Mouse (Mus musculus): ENCODE measurements around the gene 4933428G20Rik.

4933428G20Rik gene

GRCm38 (mm10) chr11:97532950-97533582 is 32.9 kb upstream of the 4933428G20Rik start:
- DNase-seq (ENCODE audit: low read depth, low spot score): no peak

DNA sequence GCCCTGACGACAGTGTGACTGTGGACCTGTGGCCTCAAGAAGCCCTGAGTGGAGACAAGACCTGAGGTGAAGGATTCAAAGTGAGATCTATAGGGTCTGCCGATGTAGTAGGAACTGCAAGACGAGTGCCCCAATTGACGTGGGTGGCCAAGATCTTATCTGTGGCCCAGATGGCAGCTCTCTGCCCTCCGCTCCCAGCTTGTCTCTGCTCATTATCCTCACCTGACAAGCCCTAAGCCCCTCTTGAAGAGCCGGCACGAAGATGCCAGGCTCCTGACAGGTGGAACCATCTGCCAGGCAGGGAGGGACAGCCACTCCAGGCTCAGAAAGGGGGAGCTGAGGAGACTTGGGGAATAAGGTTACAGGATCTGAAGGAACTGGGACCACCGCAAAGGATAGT is 32.2 kb upstream of the 4933428G20Rik start:
- no peak for DNase-seq (ENCODE audit: low read depth, low spot score)

- peak; percentile 84 for DNase-seq (ENCODE audit: low read depth, low spot score)
These were observed 31.5 kb upstream of the 4933428G20Rik start for GRCm38 (mm10) chr11:97531381-97532260.

- DNase-seq (ENCODE audit: low read depth, low spot score): no peak
These were observed 30.8 kb upstream of the 4933428G20Rik start for GRCm38 (mm10) chr11:97530961-97531360.

GRCm38 (mm10) chr11:97530069-97530468 is 29.9 kb upstream of the 4933428G20Rik start:
- no peak for DNase-seq (ENCODE audit: low read depth, low spot score)

DNA sequence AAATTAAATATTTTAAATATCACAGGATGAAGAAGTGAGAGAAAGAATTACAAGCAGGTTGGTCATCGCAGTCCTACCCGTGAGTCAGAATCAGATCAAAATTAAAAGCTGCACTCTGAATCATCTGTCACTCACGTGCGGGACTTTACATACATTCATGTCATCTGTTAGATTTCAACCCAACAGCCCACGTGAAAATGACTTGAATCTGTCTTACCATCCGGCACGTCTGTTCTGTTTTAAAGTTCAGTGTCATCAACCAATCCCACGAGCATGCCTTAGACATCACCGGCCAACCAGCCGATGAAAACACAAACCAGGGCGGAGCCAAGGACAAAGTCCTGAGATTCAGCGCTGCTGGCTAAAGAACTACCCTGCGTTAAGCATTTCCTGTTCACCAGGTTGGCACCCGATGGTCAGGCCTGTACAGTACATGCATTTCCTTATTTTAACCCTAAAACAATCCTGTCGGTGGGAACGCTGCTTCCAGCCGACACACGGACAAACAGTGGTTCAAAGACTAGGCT is 28.2 kb upstream of the 4933428G20Rik start:
- DNase-seq (ENCODE audit: low read depth, low spot score): no peak

- no peak for DNase-seq (ENCODE audit: low read depth, low spot score)
These were observed 25.2 kb upstream of the 4933428G20Rik start for GRCm38 (mm10) chr11:97525313-97525712.

GRCm38 (mm10) chr11:97524306-97524705 is 24.2 kb upstream of the 4933428G20Rik start:
- DNase-seq (ENCODE audit: low read depth, low spot score): no peak

DNA sequence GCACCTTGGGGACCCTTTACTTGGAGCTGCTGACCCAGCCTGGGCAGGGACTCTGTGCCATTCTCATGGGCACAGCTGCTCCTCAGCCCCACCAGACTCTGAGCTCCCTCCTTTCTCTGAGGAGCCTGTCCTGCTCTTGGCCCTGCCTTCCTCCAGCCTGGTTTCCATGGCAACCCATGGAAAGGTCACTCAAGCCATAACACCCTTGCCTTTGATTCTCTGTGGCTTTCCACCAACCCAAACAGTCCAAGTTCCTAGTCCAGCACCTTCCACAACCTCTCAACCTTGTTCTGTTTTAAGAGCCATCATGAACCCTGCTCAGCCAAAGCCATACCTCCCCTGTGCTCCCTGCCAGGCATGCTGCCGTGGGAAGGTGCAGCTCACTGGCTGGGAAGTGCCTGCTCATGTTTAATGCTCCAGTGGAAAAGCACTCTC is 23.7 kb upstream of the 4933428G20Rik start:
- peak; percentile 54 for DNase-seq (ENCODE audit: low read depth, low spot score)

- no peak for DNase-seq (ENCODE audit: low read depth, low spot score)
These were observed 23.0 kb upstream of the 4933428G20Rik start for GRCm38 (mm10) chr11:97523107-97523506.

DNA sequence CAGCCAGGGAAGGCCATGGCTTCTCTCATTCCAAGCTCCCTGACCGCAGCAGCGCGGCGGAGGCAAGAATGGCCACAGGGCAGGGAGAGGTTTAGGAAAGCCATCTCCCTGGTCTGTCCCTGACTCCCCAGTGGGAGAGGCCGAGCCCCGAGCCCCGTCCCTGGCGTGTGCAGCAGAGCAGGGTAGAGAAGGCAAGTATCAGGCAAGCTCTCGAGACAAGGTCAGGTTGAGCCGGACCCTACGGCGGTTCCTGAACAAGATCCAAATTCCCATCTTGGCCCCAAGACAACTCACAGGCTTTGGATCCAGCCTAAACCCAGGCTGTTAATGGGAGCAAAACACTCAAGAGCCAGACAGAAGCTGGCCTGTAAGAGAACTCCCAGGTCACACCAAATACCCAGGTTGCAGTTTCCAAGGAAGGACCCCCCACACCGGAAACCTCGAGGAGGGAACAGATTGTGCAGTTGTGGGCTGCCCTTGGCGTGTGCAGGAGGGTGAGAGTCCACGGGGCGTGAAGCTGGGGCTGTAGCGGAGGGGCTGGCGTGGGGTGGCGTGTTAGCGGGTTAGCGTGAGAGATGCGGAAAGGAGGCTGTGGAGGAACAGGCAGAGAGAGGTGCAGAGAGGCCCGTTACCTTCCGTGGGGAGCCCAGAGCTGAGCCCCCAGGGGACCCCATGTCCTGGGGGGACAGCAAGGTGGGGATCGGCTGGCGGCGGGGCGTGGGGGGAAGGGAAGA is 21.8 kb upstream of the 4933428G20Rik start:
- DNase-seq (ENCODE audit: low read depth, low spot score): no peak

DNA sequence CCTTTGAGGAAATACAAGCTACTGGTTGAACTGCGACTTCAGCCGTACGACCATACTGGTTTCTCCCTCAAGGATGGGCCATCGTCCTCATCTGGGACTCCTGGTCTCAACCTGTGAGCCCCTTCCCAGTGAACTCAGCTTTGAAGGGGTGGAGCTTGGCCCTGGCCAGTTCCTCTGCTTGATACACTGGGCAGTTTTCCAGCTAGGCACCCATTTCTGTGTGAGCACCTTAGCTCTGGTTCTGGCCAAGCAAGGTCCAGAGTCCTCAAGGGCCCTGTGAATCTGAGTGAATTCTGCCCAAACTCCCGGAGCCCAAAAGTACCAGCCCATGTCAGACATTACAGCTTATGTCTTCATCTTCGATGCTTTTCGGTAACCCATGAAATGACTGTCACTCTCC is 20.4 kb upstream of the 4933428G20Rik start:
- no peak for DNase-seq (ENCODE audit: low read depth, low spot score)

- DNase-seq (ENCODE audit: low read depth, low spot score): no peak
These were observed 12.9 kb upstream of the 4933428G20Rik start for GRCm38 (mm10) chr11:97513066-97513465.

DNA sequence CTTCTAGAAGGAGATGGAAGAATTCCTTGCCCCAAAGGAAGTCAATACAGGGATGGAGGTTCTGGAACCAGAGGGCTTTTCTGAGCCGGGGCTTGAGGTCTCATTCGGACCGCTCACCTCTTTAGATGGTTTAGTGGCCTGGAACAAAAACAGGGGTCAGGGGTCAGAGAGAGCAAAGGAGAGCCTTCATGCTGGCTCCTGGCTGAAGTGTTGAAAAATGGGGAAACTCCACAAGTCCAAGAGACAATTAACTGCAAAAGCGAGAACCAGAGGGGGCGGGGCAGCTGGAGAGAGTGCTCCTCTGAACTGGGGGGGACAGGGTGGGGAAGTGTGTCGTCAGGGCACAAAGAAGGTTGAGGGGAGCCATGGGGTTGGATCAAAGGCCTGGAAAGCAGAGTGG is 12.4 kb upstream of the 4933428G20Rik start:
- DNase-seq (ENCODE audit: low read depth, low spot score): no peak

DNA sequence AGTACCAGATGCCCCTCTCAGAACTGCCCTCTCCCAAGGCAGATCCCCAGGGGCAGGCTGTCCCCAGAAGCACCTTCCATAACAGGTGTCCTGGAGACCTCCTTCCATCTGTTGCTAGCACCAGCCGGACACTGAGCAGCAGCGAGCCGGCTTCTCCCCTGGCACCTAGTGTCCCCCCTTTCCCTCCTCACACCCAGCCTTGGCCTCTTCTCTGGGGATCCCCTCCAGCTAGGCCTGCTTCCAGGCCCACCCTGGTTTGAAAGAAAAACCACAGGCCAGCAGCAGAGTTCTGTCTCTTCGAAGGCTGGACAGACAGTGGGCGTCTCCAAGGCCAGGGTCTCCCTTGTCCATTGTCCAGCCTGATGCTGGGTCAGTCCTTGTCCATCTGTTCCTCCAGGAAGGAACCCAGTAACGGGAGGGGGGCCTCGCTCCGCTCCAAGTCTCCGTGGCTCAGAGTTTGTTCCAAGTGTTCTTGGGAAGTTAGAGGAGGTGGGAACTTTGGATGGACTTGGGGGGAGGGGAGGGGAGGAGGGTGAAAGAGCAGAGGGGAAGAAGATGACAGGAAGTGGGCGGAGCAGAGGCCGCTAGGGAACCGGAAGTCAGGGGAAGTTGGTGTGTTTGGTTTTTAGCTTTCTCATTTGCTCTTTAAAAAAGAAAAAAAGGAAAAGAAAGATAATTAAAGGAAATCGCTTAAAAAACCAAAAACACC is 11.7 kb upstream of the 4933428G20Rik start:
- no peak for DNase-seq (ENCODE audit: low read depth, low spot score)

- peak; percentile 74 for DNase-seq (ENCODE audit: low read depth, low spot score)
These were observed 11.0 kb upstream of the 4933428G20Rik start for GRCm38 (mm10) chr11:97510966-97511660.

- no peak for DNase-seq (ENCODE audit: low read depth, low spot score)
These were observed 9.8 kb upstream of the 4933428G20Rik start for GRCm38 (mm10) chr11:97509715-97510485.

GRCm38 (mm10) chr11:97509058-97509457 is 8.9 kb upstream of the 4933428G20Rik start:
- no peak for DNase-seq (ENCODE audit: low read depth, low spot score)

GRCm38 (mm10) chr11:97508198-97508597 is 8.1 kb upstream of the 4933428G20Rik start:
- DNase-seq (ENCODE audit: low read depth, low spot score): no peak

- DNase-seq (ENCODE audit: low read depth, low spot score): no peak
These were observed 6.2 kb upstream of the 4933428G20Rik start for GRCm38 (mm10) chr11:97506331-97506730.
